Mouse (Mus musculus): ENCODE data around the gene Pip5k1c.

DNA sequence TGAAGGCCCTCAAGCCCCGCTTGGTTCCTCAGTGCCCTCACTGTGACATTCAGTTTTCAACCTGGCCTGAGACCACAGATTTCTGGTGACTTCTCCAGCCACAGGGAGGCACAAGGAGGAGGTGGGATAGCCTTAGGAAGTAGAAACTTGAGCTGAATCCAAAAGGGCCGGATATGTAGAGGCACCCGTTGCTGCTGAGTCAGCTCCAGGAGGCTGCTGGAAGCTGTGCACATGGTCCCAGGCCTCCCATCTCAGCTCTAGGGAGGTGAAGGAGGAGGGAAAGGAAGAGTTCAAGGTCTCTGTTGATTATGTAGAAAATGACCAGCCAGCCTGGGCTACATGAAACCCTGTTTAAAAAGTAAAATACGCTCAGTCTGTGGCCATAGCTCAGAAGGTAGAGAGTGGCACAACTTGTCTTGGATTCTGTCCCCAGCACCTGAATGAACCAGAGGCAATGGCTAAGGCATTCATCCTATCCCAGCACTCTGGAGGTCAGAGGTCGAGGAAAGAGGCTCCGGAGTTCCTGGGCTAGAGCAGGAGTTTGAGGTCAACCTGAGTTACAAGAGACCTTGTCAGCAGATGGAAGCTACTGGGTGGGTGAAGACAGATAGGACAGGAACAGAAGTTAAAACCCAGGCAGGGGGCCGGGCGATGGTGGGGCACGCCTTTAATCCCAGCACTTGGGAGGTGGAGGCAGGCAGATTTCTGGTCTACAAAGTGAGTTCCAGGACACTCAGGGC is 62.1 kb downstream of the Pip5k1c start:
- TF ChIP-seq CTCF (IDR thresholded peaks at IDR 0.05; ENCODE audit: borderline replicate concordance, control insufficient read depth, extremely low read depth, insufficient read depth, low read length, poor library complexity) (no peak), POLR2A (IDR thresholded peaks at IDR 0.05; ENCODE audit: control insufficient read depth, extremely low read depth, insufficient read depth, low read length, poor library complexity) (no peak)
